Mouse (Mus musculus) limb, embryonic 13.5 days (tissue): ENCODE measurements around the gene Atf7ip. TPM values are rescaled to one million over a fixed set of nuclear protein-coding genes. Genes with fewer than 3 reads are reported as not detected.

Experiments
- ATAC-seq: fragments of 200-750 bp; cut with Nextera tagmentation; 2 replicates; pipeline ENCODE4 v1.8.0; 2017; ENCODE audit warnings: low read depth, moderate number of reproducible peaks, moderate TSS enrichment; ENCODE audit not compliant: low FRiP score
- H3K27ac ChIP-seq: fragments of 300-500 bp; sonication (generic); 2 replicates; pipeline ENCODE4 v1.5.1; 2015; ENCODE audit warnings: inconsistent platforms, mild to moderate bottlenecking, moderate library complexity
- H3K27me3 ChIP-seq: fragments of 300-500 bp; sonication (generic); 2 replicates; pipeline ENCODE4 v1.6.1; 2015; ENCODE audit warnings: mild to moderate bottlenecking, inconsistent platforms
- H3K36me3 ChIP-seq: fragments of 300-500 bp; sonication (generic); 2 replicates; pipeline ENCODE4 v1.6.1; 2015; ENCODE audit warnings: inconsistent platforms, mild to moderate bottlenecking, moderate library complexity
- H3K4me1 ChIP-seq: fragments of 300-500 bp; sonication (generic); 2 replicates; pipeline ENCODE4 v1.6.1; 2015; ENCODE audit warnings: inconsistent platforms
- H3K4me2 ChIP-seq: fragments of 300-500 bp; sonication (generic); replicated peaks from 2 replicates; pipeline ENCODE4 v1.6.1; 2015; ENCODE audit warnings: inconsistent platforms, mild to moderate bottlenecking, moderate library complexity
- H3K4me3 ChIP-seq: fragments of 300-500 bp; sonication (generic); 2 replicates; pipeline ENCODE4 v1.5.1; 2015; ENCODE audit warnings: moderate library complexity, mild to moderate bottlenecking, inconsistent platforms
- H3K9ac ChIP-seq: fragments of 300-500 bp; sonication (generic); 2 replicates; pipeline ENCODE4 v1.6.1; 2015; ENCODE audit warnings: mild to moderate bottlenecking, inconsistent platforms
- H3K9me3 ChIP-seq: fragments of 300-500 bp; sonication (generic); 2 replicates; pipeline ENCODE4 v1.6.1; 2016; ENCODE audit warnings: inconsistent platforms
- WGBS: fragments of 180-500 bp; shearing (Covaris S2); methylation state at CpG from one replicate; pipeline ENCODE4 v1.1.7; 2015; 5-methylcytosine and 5-hydroxymethylcytosine counted together
- polyA plus RNA-seq: library from polyadenylated mRNA; unstranded; fragments of >200 nt; fragmentation: Nextera tagmentation; extraction: Ambion mirVana; gene quantifications from 2 replicates; pipeline ENCODE4 v1.2.1, GENCODE M21; 2015

Gene Atf7ip
- polyA plus RNA-seq, 1 experiment from 2014 or later: 40.4 TPM

DNA sequence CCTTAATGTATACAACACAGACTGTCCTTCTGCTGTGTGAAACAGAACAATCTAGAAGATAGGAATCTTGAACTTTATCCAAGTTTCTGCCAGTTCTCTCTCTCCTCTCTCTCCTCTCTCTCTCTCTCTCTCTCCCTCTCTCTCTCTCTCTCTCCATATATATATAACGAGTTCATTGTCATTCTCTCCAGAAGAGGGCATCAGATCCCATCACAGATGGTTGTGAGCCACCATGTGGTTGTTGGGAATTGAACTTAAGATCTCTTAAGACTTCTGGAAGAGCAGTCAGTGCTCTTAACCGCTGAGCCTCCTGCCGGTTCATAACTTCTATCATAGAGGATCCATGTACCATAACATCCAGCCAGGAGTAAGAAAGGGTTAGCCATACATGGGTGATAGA, 129.0 kb downstream of the Atf7ip start:
- H3K4me2 ChIP-seq: no peak overlapping the region
- H3K9ac ChIP-seq: no peak overlapping the region
- no peaks in the 10 kb centered on the region for H3K9me3 ChIP-seq
- no peak overlapping the region for H3K27ac ChIP-seq
- WGBS: 77% methylated on average over 3 of the region's 3 CpGs
- no peaks in the 10 kb centered on the region for H3K27me3 ChIP-seq
- H3K36me3 ChIP-seq: no peaks in the 10 kb centered on the region
- no peaks in the 10 kb centered on the region for H3K4me1 ChIP-seq
- no peak for ATAC-seq
- no peak overlapping the region for H3K4me3 ChIP-seq

DNA sequence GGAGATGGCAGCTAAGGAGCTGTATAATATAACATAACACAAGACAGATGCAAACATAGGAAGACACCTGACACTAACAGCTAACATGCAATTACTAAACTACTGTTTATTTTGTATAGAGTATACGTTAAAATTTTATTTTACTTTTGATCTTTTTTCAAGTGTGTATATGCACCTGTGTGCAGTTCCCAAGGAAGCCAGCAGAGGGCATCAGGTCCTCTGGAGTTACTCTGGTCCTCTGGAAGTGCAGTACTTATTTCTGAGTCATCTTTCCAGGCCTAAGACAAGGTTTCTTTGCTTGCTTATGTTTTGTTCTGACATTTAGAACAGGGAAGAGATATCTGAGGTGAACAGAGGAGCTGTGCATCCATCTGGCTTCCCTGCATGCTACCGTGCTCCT, 138.2 kb downstream of the Atf7ip start:
- 95% methylated on average over 2 of the region's 2 CpGs for WGBS
- H3K27ac ChIP-seq: no peak overlapping the region
- no peak overlapping the region for H3K9ac ChIP-seq
- H3K4me2 ChIP-seq: no peak overlapping the region
- H3K4me1 ChIP-seq: peaks cover 12% of the 10 kb centered on the region; the same call in 1 of the 2 replicates
- H3K27me3 ChIP-seq: no peaks in the 10 kb centered on the region
- H3K4me3 ChIP-seq: no peak overlapping the region
- H3K36me3 ChIP-seq: no peaks in the 10 kb centered on the region
- ATAC-seq: no peak
- peaks cover 17% of the 10 kb centered on the region for H3K9me3 ChIP-seq

DNA sequence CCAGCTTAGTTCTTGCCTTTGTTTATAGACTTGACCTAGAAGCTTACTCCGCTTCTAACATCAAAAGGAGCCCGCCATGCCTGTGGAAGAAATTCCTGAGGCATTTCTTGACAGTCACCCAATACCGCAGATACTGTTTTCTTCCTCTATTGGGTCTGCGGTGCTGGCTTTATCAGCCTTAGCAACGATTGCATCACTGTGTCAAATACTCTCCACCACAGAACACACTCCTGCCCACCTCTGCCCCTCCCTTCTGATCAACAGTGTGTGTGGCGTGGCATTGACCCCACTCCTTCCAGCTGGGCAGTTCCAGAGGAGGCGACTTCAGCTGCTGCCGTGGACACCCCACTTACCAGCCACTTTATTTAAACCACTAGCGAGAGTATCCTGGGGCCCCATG, 139.8 kb downstream of the Atf7ip start:
- Histone ChIP-seq H3K4me1 (peaks cover 12% of the 10 kb centered on the region; the same call in 1 of the 2 replicates), H3K4me2 (peak overlapping the region; percentile 30; the same call in 1 of the 2 replicates), H3K36me3 (no peaks in the 10 kb centered on the region), H3K27me3 (no peaks in the 10 kb centered on the region), H3K4me3 (no peak overlapping the region), H3K9me3 (peaks cover 17% of the 10 kb centered on the region), H3K27ac (no peak overlapping the region), H3K9ac (no peak overlapping the region)
- WGBS: 41% methylated on average over 9 of the region's 9 CpGs
- ATAC-seq: no peak; the same call in 1 of the 2 replicates

DNA sequence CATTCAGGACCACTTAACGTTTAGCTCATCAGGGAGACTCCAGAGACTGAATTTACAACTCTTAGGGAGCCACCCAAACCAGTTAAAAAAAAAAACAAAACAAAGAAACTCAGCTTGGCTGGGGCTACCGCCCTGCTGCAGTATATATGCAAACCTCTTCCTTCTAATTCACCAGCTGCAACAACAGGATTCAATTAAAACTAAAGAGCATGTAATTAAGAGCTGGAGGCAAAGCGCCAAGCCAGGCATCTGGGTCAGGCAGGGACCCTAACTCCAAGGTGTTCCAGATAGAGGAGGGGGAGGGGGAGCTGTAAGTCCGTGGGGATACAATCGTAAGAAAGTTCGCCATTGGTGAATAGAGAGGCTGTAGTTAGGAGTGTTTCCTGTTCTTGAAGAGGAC, 140.2 kb downstream of the Atf7ip start:
- H3K4me1 ChIP-seq: peaks cover 12% of the 10 kb centered on the region; the same call in 1 of the 2 replicates
- 13% methylated on average over 6 of the region's 6 CpGs for WGBS
- H3K9ac ChIP-seq: no peak overlapping the region
- H3K36me3 ChIP-seq: no peaks in the 10 kb centered on the region
- no peak overlapping the region for H3K27ac ChIP-seq
- H3K27me3 ChIP-seq: no peaks in the 10 kb centered on the region
- H3K4me2 ChIP-seq: peak overlapping the region; percentile 30; the same call in 1 of the 2 replicates
- no peak overlapping the region for H3K4me3 ChIP-seq
- no peak for ATAC-seq
- H3K9me3 ChIP-seq: peaks cover 17% of the 10 kb centered on the region

DNA sequence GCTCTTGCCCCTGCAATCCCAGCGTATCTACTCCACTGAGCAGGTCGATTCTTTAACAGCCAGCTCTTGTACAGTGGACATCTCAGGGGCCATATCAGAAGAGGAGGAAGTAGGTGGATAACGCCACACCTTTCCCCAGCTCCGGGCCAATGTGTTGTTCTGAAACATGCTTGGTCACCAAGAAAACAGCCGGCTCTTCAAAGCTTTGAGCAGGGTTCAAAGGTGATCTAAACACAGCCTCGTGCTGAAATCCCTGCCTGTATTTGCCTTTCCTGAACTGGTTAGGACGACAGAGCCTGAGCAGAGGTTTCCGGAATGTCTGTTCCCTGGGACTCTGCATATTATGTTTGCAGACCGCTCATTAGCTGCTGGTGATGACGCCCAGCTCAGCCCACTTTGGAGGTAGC, 141.5 kb downstream of the Atf7ip start:
- ATAC-seq: no peak

DNA sequence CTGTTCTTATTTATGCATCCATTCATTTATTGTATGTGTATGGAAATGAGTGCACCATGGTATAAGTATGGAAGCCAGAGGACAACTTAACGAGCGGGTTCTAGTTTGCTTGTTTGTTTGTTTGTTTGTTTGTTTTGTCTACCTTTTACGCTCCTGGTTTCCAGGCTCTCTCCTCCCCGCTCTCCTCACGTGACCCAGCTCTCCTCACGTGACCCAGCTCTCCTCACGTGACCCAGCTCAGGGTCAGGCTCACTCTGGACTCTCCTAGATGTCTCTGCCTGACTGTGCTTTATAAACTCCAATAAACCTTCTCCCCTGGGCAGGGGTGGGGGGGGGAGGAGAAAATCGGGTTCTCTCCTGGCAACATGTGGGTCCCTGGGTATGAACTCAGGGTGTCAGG, 144.7 kb downstream of the Atf7ip start:
- no peak for ATAC-seq
- no peaks in the 10 kb centered on the region for H3K36me3 ChIP-seq
- 85% methylated on average over 8 of the region's 8 CpGs for WGBS
- no peak overlapping the region for H3K4me3 ChIP-seq
- no peak overlapping the region for H3K9ac ChIP-seq
- no peaks in the 10 kb centered on the region for H3K27me3 ChIP-seq
- H3K4me1 ChIP-seq: peaks cover 9% of the 10 kb centered on the region; the same call in 1 of the 2 replicates
- H3K9me3 ChIP-seq: no peaks in the 10 kb centered on the region
- no peak overlapping the region for H3K27ac ChIP-seq
- no peak overlapping the region for H3K4me2 ChIP-seq

More for the DNA sequence above, 141.5 kb downstream of the Atf7ip start:
- no peak overlapping the region for H3K27ac ChIP-seq
- H3K4me2 ChIP-seq: no peak overlapping the region
- H3K36me3 ChIP-seq: no peaks in the 10 kb centered on the region
- no peaks in the 10 kb centered on the region for H3K27me3 ChIP-seq
- peaks cover 17% of the 10 kb centered on the region for H3K9me3 ChIP-seq
- no peak overlapping the region for H3K9ac ChIP-seq
- peaks cover 12% of the 10 kb centered on the region; the same call in 1 of the 2 replicates for H3K4me1 ChIP-seq
- WGBS: 70% methylated on average over 10 of the region's 10 CpGs
- H3K4me3 ChIP-seq: no peak overlapping the region

- H3K36me3 ChIP-seq: no peaks in the 10 kb centered on the region
- 73% methylated on average over 5 of the region's 5 CpGs for WGBS
- ATAC-seq: no peak
- no peak overlapping the region for H3K4me3 ChIP-seq
- no peak overlapping the region for H3K27ac ChIP-seq
- H3K4me2 ChIP-seq: no peak overlapping the region
- no peaks in the 10 kb centered on the region for H3K4me1 ChIP-seq
- no peak overlapping the region for H3K9ac ChIP-seq
- H3K27me3 ChIP-seq: no peaks in the 10 kb centered on the region
- no peaks in the 10 kb centered on the region for H3K9me3 ChIP-seq
Observed at GRCm38 (mm10) chr6:136653331-136653730, 147.4 kb downstream of the Atf7ip start.

DNA sequence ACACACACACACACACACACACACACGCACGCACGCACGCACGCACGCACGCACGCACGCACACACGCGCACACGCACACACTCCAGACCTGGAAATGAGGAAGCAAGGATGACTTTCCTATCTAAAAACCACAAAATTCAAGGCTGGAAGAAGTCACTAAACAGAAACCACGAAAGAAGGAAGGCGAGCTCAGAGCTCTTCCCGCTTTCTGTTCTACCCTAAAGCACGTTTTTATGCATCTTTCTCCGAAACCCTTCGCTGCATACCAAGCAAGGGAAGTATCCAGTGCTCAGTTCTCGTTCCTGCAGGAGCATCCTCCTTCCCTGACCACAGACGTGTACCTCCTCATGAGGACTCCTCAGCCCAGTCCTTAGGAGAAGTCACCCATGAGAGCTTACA, 148.5 kb downstream of the Atf7ip start:
- no peak overlapping the region for H3K4me2 ChIP-seq
- no peaks in the 10 kb centered on the region for H3K9me3 ChIP-seq
- H3K36me3 ChIP-seq: no peaks in the 10 kb centered on the region
- no peak overlapping the region for H3K4me3 ChIP-seq
- no peak for ATAC-seq
- H3K27ac ChIP-seq: no peak overlapping the region
- WGBS: 93% methylated on average over 20 of the region's 20 CpGs
- H3K4me1 ChIP-seq: no peaks in the 10 kb centered on the region
- no peaks in the 10 kb centered on the region for H3K27me3 ChIP-seq
- no peak overlapping the region for H3K9ac ChIP-seq

- H3K36me3 ChIP-seq: no peaks in the 10 kb centered on the region
- H3K9me3 ChIP-seq: no peaks in the 10 kb centered on the region
- peak overlapping the region; percentile 30 for H3K4me2 ChIP-seq
- no peak overlapping the region for H3K4me3 ChIP-seq
- H3K9ac ChIP-seq: no peak overlapping the region
- H3K4me1 ChIP-seq: 0 out of 2 replicates have a peak, but pooled peaks cover under 1% of the 10 kb centered on the region
- no peak overlapping the region for H3K27ac ChIP-seq
- peaks cover 11% of the 10 kb centered on the region for H3K27me3 ChIP-seq
- 68% methylated on average over 11 of the region's 11 CpGs for WGBS
- ATAC-seq: no peak
Observed at GRCm38 (mm10) chr6:136655786-136656185, 149.8 kb downstream of the Atf7ip start.

GRCm38 (mm10) chr6:136658303-136658702, 152.3 kb downstream of the Atf7ip start:
- H3K27ac ChIP-seq: no peak overlapping the region
- no peak overlapping the region for H3K4me2 ChIP-seq
- peaks cover 34% of the 10 kb centered on the region for H3K27me3 ChIP-seq
- no peak overlapping the region for H3K9ac ChIP-seq
- ATAC-seq: no peak
- no peaks in the 10 kb centered on the region for H3K36me3 ChIP-seq
- no peaks in the 10 kb centered on the region for H3K9me3 ChIP-seq
- WGBS: 83% methylated on average over 4 of the region's 4 CpGs
- H3K4me3 ChIP-seq: no peak overlapping the region
- peaks cover 13% of the 10 kb centered on the region for H3K4me1 ChIP-seq

DNA sequence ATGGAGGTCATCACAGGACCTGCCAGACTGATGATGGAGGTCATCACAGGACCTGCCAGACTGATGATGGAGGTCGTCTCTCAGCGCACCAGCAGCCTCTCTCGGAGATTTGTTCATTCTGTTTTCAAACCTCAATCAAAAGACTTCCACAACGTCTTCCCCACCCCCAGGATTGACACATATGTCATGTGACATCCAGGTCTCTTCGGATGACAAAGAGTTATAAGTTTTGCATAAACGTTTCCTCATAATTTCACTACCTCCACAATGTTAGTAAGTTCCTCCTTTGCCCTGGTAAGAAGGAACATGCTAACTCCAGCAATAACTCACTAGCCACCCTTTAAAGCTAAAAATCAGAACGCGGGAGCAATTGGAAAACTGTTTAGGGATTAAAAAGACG, 153.3 kb downstream of the Atf7ip start:
- Histone ChIP-seq H3K4me2 (no peak overlapping the region), H3K4me1 (peaks cover 13% of the 10 kb centered on the region), H3K9ac (no peak overlapping the region), H3K4me3 (no peak overlapping the region), H3K27me3 (peaks cover 43% of the 10 kb centered on the region), H3K9me3 (no peaks in the 10 kb centered on the region), H3K36me3 (no peaks in the 10 kb centered on the region), H3K27ac (no peak overlapping the region)
- no peak for ATAC-seq
- 87% methylated on average over 9 of the region's 9 CpGs for WGBS
